Mouse (Mus musculus) neural tube, embryonic 12.5 days (tissue): ENCODE data around the gene Pomgnt2. TPM values are rescaled to one million over a fixed set of nuclear protein-coding genes. Genes with fewer than 3 reads are reported as not detected.

Source experiments
- ATAC-seq: fragments of 200-750 bp; cut with Nextera tagmentation; 2 replicates; pipeline ENCODE4 v1.8.0; 2017; ENCODE audit warnings: low read depth, mild to moderate bottlenecking, moderate TSS enrichment, moderate library complexity; ENCODE audit not compliant: low FRiP score
- H3K27ac ChIP-seq: fragments of 300-500 bp; sonication (generic); 2 replicates; pipeline ENCODE4 v1.5.1; 2016
- H3K27me3 ChIP-seq: fragments of 300-500 bp; sonication (generic); replicated peaks from 2 replicates; pipeline ENCODE4 v1.6.1; 2016; ENCODE audit warnings: mild to moderate bottlenecking
- H3K36me3 ChIP-seq: fragments of 300-500 bp; sonication (generic); 2 replicates; pipeline ENCODE4 v1.6.1; 2016; ENCODE audit warnings: mild to moderate bottlenecking
- H3K4me1 ChIP-seq: fragments of 300-500 bp; sonication (generic); 2 replicates; pipeline ENCODE4 v1.6.1; 2016
- H3K4me2 ChIP-seq: fragments of 300-500 bp; sonication (generic); replicated peaks from 2 replicates; pipeline ENCODE4 v1.6.1; 2016; ENCODE audit warnings: mild to moderate bottlenecking
- H3K4me3 ChIP-seq: fragments of 300-500 bp; sonication (generic); 2 replicates; pipeline ENCODE4 v1.5.1; 2016
- H3K9ac ChIP-seq: fragments of 300-500 bp; sonication (generic); 2 replicates; pipeline ENCODE4 v1.6.1; 2016; ENCODE audit warnings: mild to moderate bottlenecking
- H3K9me3 ChIP-seq: fragments of 300-500 bp; sonication (generic); 2 replicates; pipeline ENCODE4 v1.6.1; 2016; ENCODE audit warnings: mild to moderate bottlenecking
- WGBS: fragments of 180-500 bp; shearing (Covaris S2); methylation state at CpG from one replicate; pipeline ENCODE4 v1.1.7; 2016; 5-methylcytosine and 5-hydroxymethylcytosine counted together
- polyA plus RNA-seq: library from polyadenylated mRNA; unstranded; fragments of >200 nt; fragmentation: Nextera tagmentation; extraction: Ambion mirVana; gene quantifications from 2 replicates; pipeline ENCODE4 v1.2.1, GENCODE M21; 2016

Gene Pomgnt2
- polyA plus RNA-seq, 1 experiment from 2014 or later, result 16.2 TPM

DNA sequence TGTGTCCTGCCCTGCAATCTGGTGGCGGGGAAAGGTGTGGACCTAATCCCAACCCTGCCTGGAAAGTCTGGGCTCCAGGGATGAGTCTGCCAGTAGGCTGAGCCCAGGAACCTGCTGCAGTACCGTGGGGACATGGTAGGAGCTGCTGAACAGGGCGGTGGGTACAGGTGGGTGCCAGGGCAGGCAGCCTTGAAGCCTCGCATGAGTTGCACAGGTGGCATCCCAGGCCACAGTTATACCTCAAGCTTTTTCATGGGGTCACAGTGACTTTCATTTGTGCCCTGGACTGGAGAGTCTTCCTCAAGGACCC, 45.8 kb downstream of the Pomgnt2 start:
- H3K27me3 ChIP-seq, result no peaks in the 10 kb centered on the region
- H3K4me3 ChIP-seq, result no peak overlapping the region
- H3K4me1 ChIP-seq, result peaks cover 12% of the 10 kb centered on the region
- H3K4me2 ChIP-seq, result peak overlapping the region; percentile 51
- H3K9me3 ChIP-seq, result no peaks in the 10 kb centered on the region
- peak; percentile 50 for ATAC-seq
- WGBS, result 49% methylated on average over 4 of the region's 4 CpGs
- no peak overlapping the region for H3K27ac ChIP-seq
- H3K36me3 ChIP-seq, result no peaks in the 10 kb centered on the region
- no peak overlapping the region; the same call in 1 of the 2 replicates for H3K9ac ChIP-seq

DNA sequence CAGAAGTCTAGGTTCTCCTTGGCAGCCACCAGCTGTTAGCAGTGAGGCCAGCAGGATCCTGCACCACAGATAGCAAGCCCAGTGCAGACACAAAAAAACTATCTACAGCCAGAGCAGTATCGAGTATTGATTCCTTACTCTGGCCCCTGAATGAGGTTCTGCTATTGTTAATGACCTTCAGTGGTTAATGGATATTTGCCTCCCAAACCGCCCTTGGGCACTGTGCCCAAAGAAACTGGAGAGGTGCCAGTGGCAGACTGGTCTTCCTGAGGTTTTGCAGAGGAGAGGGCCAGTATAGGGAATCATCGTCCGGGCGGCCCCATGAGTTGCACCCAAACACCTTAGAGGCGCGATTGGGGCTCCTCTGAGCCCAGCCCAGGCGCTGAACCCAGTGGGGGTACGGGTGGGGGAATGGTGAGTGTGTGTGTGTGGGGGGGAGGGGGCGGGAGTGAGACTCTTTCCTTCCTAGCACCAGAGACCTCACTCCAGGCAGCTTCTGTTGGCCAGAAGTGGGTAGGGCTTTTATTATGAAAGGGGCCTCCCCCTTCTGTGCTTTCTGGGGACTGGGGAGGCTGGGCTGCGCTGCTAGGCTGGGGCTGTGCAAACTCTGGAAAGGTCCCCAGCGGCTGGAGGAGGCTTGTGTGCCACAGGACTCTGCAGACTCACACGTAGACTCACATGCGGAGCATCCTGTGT, 46.3 kb downstream of the Pomgnt2 start, which contains the start of gene Fam198a:
TSS of gene Fam198a (plus strand) at position 571 of the 696 bp plus-strand sequence.
- H3K4me3 ChIP-seq, result peak within 1 kb of the TSS; percentile 7; the same call in 1 of the 2 replicates
- H3K27ac ChIP-seq, result no peak within 1 kb of the TSS
- no peaks in the 10 kb centered on the region for H3K27me3 ChIP-seq
- H3K36me3 ChIP-seq, result no peaks in the 10 kb centered on the region
- peak within 1 kb of the TSS; percentile 51 for H3K4me2 ChIP-seq
- no peak within 1 kb of the TSS; the same call in 1 of the 2 replicates for H3K9ac ChIP-seq
- WGBS, result 14% methylated on average over 14 of the region's 14 CpGs
- peak; percentile 83 for ATAC-seq
- H3K9me3 ChIP-seq, result no peaks in the 10 kb centered on the region
- H3K4me1 ChIP-seq, result peaks cover 12% of the 10 kb centered on the region

DNA sequence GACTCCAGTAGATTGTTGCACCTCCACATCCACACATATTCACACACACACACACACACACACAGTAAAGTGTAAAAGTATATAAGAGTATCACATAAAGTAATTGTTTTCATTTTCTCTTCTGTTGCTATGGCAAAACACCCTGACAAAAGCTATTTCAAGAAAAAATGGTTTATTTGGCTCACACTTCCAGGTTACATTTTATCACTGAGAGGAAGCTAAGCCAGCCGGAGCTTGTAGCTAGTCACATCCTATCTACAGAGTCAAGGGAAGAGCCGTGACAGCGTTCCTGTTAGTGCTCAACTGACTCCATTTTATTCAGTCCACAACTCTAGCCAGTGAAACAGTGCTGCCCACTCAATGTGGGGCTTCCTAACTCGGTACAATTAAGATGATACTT, 48.5 kb downstream of the Pomgnt2 start:
- Histone ChIP-seq H3K27ac (no peak overlapping the region), H3K9me3 (no peaks in the 10 kb centered on the region), H3K4me3 (no peak overlapping the region), H3K4me1 (peaks cover 7% of the 10 kb centered on the region), H3K4me2 (no peak overlapping the region), H3K27me3 (no peaks in the 10 kb centered on the region), H3K9ac (no peak overlapping the region), H3K36me3 (no peaks in the 10 kb centered on the region)
- 87% methylated on average over 4 of the region's 4 CpGs for WGBS
- no peak for ATAC-seq

DNA sequence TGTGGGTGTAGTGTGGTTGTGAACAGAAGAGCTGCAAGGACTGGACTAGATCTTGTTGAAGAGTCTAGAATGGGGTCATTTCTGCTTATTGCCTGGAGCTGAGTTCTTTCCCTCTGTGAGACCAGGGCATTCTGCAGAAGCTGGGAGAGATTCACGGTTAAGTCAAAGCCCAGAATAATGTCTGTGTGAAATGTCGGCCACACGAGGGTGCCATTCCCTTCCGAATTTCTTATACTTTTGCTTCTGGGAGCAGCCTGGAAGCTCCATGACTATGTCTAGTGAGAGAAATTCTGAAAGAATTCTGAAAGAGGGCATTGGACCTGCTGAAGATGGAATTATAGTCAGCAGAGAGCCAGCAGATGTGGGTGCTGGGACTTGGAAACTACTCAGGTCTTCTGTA, 49.1 kb downstream of the Pomgnt2 start:
- WGBS, result 15% methylated on average over 4 of the region's 4 CpGs
- no peaks in the 10 kb centered on the region for H3K36me3 ChIP-seq
- no peak for ATAC-seq

DNA sequence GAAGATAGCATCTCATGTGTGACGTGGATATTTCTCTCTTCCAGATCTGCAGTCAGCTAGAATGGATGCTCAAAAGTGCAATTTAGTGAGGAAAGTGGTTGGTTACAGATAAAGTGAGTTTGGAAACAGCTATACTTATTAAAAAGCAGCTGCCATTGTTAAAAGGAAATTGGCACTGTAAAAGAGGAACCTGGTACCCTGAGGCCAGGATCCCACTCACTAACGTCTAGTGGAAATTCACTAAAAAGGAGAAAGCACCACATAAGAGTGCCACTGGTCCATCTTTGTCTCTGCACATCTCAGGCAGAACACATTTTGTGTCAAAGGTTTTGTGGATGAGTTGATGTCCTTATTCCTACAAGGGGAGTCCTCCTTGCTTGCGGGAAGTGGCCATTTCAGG, 53.3 kb downstream of the Pomgnt2 start:
- Histone ChIP-seq H3K27ac (no peak overlapping the region), H3K4me2 (no peak overlapping the region), H3K4me1 (no peaks in the 10 kb centered on the region), H3K9me3 (no peaks in the 10 kb centered on the region), H3K36me3 (no peaks in the 10 kb centered on the region), H3K4me3 (no peak overlapping the region), H3K27me3 (no peaks in the 10 kb centered on the region), H3K9ac (no peak overlapping the region)
- 85% methylated on average over 3 of the region's 3 CpGs for WGBS
- no peak for ATAC-seq

More for the DNA sequence above, 49.1 kb downstream of the Pomgnt2 start:
- no peak overlapping the region for H3K9ac ChIP-seq
- no peak overlapping the region for H3K27ac ChIP-seq
- no peak overlapping the region for H3K4me3 ChIP-seq
- H3K4me2 ChIP-seq, result no peak overlapping the region
- H3K4me1 ChIP-seq, result peaks cover 7% of the 10 kb centered on the region
- no peaks in the 10 kb centered on the region for H3K27me3 ChIP-seq
- H3K9me3 ChIP-seq, result no peaks in the 10 kb centered on the region

DNA sequence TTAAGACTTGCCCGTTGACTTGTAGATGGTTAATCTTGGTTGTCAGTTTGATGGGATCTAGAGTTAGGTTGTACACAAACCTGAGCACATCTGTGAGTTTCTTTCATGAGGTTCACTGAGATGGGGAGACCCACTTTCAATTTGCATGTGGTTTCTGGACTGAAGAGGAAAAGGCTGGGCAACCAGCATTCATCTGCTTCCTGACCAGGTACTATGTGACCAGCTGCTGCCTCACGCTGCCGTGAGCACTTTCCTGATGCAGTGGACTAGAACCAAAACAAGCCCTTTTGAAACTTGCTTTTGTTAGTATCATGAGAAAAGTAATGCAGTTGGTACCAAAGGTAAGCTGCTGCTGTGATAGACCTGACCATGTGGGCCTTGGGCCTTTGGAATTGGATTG, 53.9 kb downstream of the Pomgnt2 start:
- H3K4me2 ChIP-seq, result no peak overlapping the region
- H3K9me3 ChIP-seq, result no peaks in the 10 kb centered on the region
- no peaks in the 10 kb centered on the region for H3K36me3 ChIP-seq
- no peaks in the 10 kb centered on the region for H3K27me3 ChIP-seq
- no peak for ATAC-seq
- no peak overlapping the region for H3K27ac ChIP-seq
- H3K9ac ChIP-seq, result no peak overlapping the region
- no peak overlapping the region for H3K4me3 ChIP-seq
- no peaks in the 10 kb centered on the region for H3K4me1 ChIP-seq
- 93% methylated on average over 3 of the region's 3 CpGs for WGBS

DNA sequence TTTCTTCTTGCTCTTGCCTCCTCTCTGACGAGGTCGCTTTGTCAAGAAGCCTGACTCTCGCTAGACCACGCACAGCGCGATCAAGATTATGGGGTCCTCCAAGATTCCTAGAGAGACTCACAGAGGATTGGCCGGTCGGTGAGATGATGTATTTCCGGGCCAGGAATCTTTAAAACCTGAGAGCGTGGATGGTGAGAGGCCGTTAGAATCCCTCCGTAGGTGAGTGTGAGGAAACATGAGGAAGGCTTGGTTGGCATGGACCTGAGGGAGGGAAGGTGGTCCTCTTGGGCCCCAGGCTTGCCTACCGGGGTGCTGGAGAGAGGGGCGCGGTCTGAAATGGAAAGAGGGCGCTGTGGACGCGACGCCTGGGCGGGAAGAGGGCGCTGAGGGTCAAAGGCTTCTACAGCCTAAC, 59.0 kb downstream of the Pomgnt2 start:
- no peak overlapping the region for H3K27ac ChIP-seq

DNA sequence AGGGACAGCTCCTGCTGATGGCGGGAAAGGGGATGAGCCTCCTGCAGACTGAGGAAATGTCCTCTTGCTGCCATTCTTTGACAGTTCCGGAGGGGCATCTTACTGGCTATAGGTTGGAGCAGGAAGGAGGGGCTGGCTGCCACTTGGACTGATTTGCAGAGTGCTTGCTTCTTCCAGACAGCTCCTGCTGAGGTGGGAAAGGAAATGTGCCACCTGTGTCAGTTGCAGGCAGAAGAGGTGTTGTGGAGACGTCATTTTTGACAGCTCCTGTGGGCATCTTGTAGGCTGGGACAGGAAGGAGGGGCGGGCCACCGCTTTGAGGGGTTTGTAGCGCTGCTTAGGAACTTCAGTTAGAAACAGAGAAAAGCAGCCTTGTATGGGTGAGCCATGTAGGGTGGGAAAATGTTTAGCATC, 59.5 kb downstream of the Pomgnt2 start:
- Histone ChIP-seq H3K36me3 (no peaks in the 10 kb centered on the region), H3K4me2 (peak overlapping the region; percentile 51), H3K27me3 (0 out of 2 replicates have a peak, but pooled peaks cover 8% of the 10 kb centered on the region), H3K27ac (no peak overlapping the region), H3K4me3 (no peak overlapping the region), H3K9me3 (no peaks in the 10 kb centered on the region), H3K4me1 (no peaks in the 10 kb centered on the region), H3K9ac (no peak overlapping the region)
- 60% methylated on average over 6 of the region's 6 CpGs for WGBS
- no peak for ATAC-seq

More for the DNA sequence above, 59.0 kb downstream of the Pomgnt2 start:
- WGBS, result 51% methylated on average over 21 of the region's 21 CpGs
- H3K9me3 ChIP-seq, result no peaks in the 10 kb centered on the region
- no peaks in the 10 kb centered on the region for H3K36me3 ChIP-seq
- H3K4me1 ChIP-seq, result no peaks in the 10 kb centered on the region
- H3K9ac ChIP-seq, result peak overlapping the region; percentile 41; the same call in 1 of the 2 replicates
- peak overlapping the region; percentile 51 for H3K4me2 ChIP-seq
- 0 out of 2 replicates have a peak, but pooled peaks cover 8% of the 10 kb centered on the region for H3K27me3 ChIP-seq
- peak; percentile 58; the same call in 1 of the 2 replicates for ATAC-seq
- H3K4me3 ChIP-seq, result peak overlapping the region; percentile 41

DNA sequence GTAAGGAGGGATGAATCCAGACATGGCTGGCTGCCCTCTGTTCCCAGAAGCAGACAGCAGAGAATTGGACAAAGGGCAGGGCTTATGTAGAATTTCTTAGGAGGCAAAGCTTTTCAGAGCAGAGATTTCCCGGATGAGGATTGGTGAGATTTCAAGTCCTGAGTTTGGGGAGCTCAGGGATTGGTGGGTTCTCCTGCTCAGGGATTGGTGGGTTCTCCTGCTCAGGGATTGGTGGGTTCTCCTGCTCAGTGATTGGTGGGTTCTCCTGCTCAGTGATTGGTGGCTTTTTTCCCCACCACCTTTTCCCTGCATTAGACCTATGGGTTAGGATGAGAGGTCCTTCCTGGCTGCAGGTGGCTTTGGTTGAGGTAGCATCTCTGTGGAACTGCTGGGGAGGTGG, 60.0 kb downstream of the Pomgnt2 start:
- H3K27me3 ChIP-seq, result 0 out of 2 replicates have a peak, but pooled peaks cover 8% of the 10 kb centered on the region
- ATAC-seq, result no peak

DNA sequence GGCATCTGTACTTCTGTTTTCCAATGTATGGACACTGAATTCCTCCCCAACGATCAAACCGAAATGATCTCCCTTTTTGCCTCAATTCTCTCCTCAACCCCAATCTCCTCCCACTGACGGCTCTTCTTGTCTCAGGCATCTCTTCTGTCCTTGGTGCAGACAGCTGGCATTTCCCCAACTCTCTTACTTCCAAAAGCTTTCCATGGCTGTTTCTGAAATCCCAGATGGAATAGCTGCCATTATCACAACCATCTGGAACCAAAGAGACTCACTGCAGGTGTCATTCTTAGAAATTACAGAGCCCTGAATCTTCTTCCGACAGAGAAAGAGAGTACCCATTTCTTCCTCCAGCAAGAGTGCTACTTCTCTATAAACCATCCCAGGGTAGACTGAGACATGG, 62.1 kb downstream of the Pomgnt2 start:
- 0 out of 2 replicates have a peak, but pooled peaks cover 8% of the 10 kb centered on the region for H3K27me3 ChIP-seq
- 90% methylated on average over 4 of the region's 4 CpGs for WGBS
- no peak overlapping the region for H3K4me3 ChIP-seq
- H3K4me1 ChIP-seq, result no peaks in the 10 kb centered on the region
- no peak for ATAC-seq
- H3K36me3 ChIP-seq, result no peaks in the 10 kb centered on the region
- no peak overlapping the region for H3K27ac ChIP-seq
- no peak overlapping the region for H3K4me2 ChIP-seq
- H3K9ac ChIP-seq, result no peak overlapping the region
- no peaks in the 10 kb centered on the region for H3K9me3 ChIP-seq

More for the DNA sequence above, 60.0 kb downstream of the Pomgnt2 start:
- 76% methylated on average over 1 of the region's 1 CpGs for WGBS
- Histone ChIP-seq H3K9ac (no peak overlapping the region), H3K4me1 (no peaks in the 10 kb centered on the region), H3K4me2 (peak overlapping the region; percentile 51), H3K9me3 (no peaks in the 10 kb centered on the region), H3K36me3 (no peaks in the 10 kb centered on the region), H3K27ac (no peak overlapping the region), H3K4me3 (no peak overlapping the region)

Other genes starting within 250 kb of the Pomgnt2 start
- 13.1 and 19.2 TPM in 2 replicates for gene Zfp651, start 237.8 kb downstream of the Pomgnt2 start, polyA plus RNA-seq
- 2.1 and 2.8 TPM in 2 replicates for gene Klhl40, start 219.5 kb downstream of the Pomgnt2 start, polyA plus RNA-seq
- gene Hhatl, start 204.6 kb downstream of the Pomgnt2 start, polyA plus RNA-seq, result not detected in 2 replicates
- 4.0 and 4.8 TPM in 2 replicates for gene Ccdc13, start 157.6 kb downstream of the Pomgnt2 start, polyA plus RNA-seq
- gene Higd1a, start 138.7 kb downstream of the Pomgnt2 start, polyA plus RNA-seq, result 134 and 147 TPM in 2 replicates
- 0.48 and 0.95 TPM in 2 replicates for gene Ackr2, start 98.8 kb downstream of the Pomgnt2 start, polyA plus RNA-seq
- not detected in 2 replicates for gene Cyp8b1, start 80.8 kb downstream of the Pomgnt2 start, polyA plus RNA-seq
- 1.1 and 1.4 TPM in 2 replicates for gene Fam198a, start 46.1 kb downstream of the Pomgnt2 start, polyA plus RNA-seq
- gene Snrk, start 120.2 kb upstream of the Pomgnt2 start, polyA plus RNA-seq, result 48.9 and 51.0 TPM in 2 replicates